Mouse (Mus musculus) kidney, embryonic 14.5 days (tissue): ENCODE results near the gene Nos1ap. TPM values are rescaled to one million over a fixed set of nuclear protein-coding genes. Genes with fewer than 3 reads are reported as not detected.
A peak's percentile ranks its signal among the peaks of the same experiment; 100 is the strongest.

ENCODE experiments used
- ATAC-seq: fragments of 200-750 bp; cut with Nextera tagmentation; 2 replicates; pipeline ENCODE4 v1.8.0; 2017; ENCODE audit warnings: moderate number of reproducible peaks, mild to moderate bottlenecking, moderate TSS enrichment, moderate library complexity; ENCODE audit not compliant: low FRiP score, low TSS enrichment
- H3K27ac ChIP-seq: fragments of 300-500 bp; sonication (generic); 2 replicates; pipeline ENCODE4 v1.5.1; 2014; ENCODE audit warnings: low read depth, mild to moderate bottlenecking, low read length, moderate library complexity, mixed read lengths
- H3K27me3 ChIP-seq: fragments of 300-500 bp; sonication (generic); 2 replicates; pipeline ENCODE4 v1.6.1; 2014; ENCODE audit warnings: mild to moderate bottlenecking, low read length; ENCODE audit not compliant: control insufficient read depth, insufficient read depth
- H3K36me3 ChIP-seq: fragments of 300-500 bp; sonication (generic); 2 replicates; pipeline ENCODE4 v1.6.1; 2014; ENCODE audit warnings: low read length, mixed read lengths; ENCODE audit not compliant: control insufficient read depth, insufficient read depth
- H3K4me1 ChIP-seq: fragments of 300-500 bp; sonication (generic); 2 replicates; pipeline ENCODE4 v1.6.1; 2014; ENCODE audit warnings: low read length, mixed read lengths; ENCODE audit not compliant: control insufficient read depth, insufficient read depth
- H3K4me2 ChIP-seq: fragments of 300-500 bp; sonication (generic); replicated peaks from 2 replicates; pipeline ENCODE4 v1.6.1; 2014; ENCODE audit warnings: low read depth, mild to moderate bottlenecking, low read length
- H3K4me3 ChIP-seq: fragments of 300-500 bp; sonication (generic); 2 replicates; pipeline ENCODE4 v1.5.1; 2014; ENCODE audit warnings: mild to moderate bottlenecking, low read length
- H3K9ac ChIP-seq: fragments of 300-500 bp; sonication (generic); 2 replicates; pipeline ENCODE4 v1.6.1; 2014; ENCODE audit warnings: low read depth, mild to moderate bottlenecking, low read length, moderate library complexity
- H3K9me3 ChIP-seq: fragments of 300-500 bp; sonication (generic); 2 replicates; pipeline ENCODE4 v1.6.1; 2016; ENCODE audit warnings: low read length; ENCODE audit not compliant: control insufficient read depth
- WGBS: fragments of 180-500 bp; shearing (Covaris S2); extraction: QIAGEN DNeasy Blood & Tissue Kit; methylation state at CpG from one replicate; pipeline ENCODE4 v1.1.7; 2014; 5-methylcytosine and 5-hydroxymethylcytosine counted together
- polyA plus RNA-seq: library from polyadenylated mRNA; unstranded; fragments of >200 nt; fragmentation: Nextera tagmentation; extraction: Ambion mirVana; gene quantifications from 2 replicates; pipeline ENCODE4 v1.2.1, GENCODE M21; 2014

Nos1ap gene
- polyA plus RNA-seq, 1 experiment from 2014 or later, result 16.6 TPM

DNA sequence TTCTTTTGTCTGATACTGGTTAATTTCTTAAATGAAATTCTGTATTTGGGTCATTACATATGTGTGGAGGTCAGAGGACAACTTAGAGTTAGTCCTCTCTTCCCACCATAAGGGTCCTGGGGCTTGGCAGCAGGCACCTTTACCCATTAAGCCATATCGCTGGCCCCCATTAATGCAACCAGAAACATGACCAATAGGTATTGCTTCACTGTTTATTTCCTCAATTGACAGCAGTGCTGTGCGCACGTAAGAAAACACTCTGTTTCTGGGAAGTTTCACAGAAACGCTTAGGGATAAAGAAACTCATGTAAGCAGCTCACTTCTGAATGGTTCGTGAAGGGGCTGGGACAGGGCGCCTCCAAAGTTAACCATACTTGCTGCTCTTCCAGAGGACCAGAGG lies 44.4 kb downstream of the Nos1ap start:
- Histone ChIP-seq H3K9me3 (0 out of 2 replicates have a peak, but pooled peaks cover 3% of the 10 kb centered on the region), H3K4me1 (no peaks in the 10 kb centered on the region), H3K27me3 (no peaks in the 10 kb centered on the region), H3K4me3 (no peak overlapping the region), H3K27ac (no peak overlapping the region), H3K36me3 (no peaks in the 10 kb centered on the region), H3K4me2 (no peak overlapping the region), H3K9ac (no peak overlapping the region)
- ATAC-seq, result no peak
- 94% methylated on average over 6 of the region's 6 CpGs for WGBS

- no peaks in the 10 kb centered on the region for H3K36me3 ChIP-seq
- ATAC-seq, result no peak
- WGBS, result 89% methylated on average over 3 of the region's 3 CpGs
These were observed 50.2 kb downstream of the Nos1ap start for GRCm38 (mm10) chr1:170539507-170539906.

GRCm38 (mm10) chr1:170538481-170539061 lies 51.1 kb downstream of the Nos1ap start:
- ATAC-seq, result no peak
- 87% methylated on average over 9 of the region's 9 CpGs for WGBS
- Histone ChIP-seq H3K9ac (no peak overlapping the region), H3K36me3 (no peaks in the 10 kb centered on the region), H3K27me3 (no peaks in the 10 kb centered on the region), H3K4me2 (no peak overlapping the region), H3K4me3 (no peak overlapping the region), H3K4me1 (no peaks in the 10 kb centered on the region), H3K27ac (no peak overlapping the region), H3K9me3 (0 out of 2 replicates have a peak, but pooled peaks cover 3% of the 10 kb centered on the region)

More at GRCm38 (mm10) chr1:170539507-170539906, 50.2 kb downstream of the Nos1ap start:
- H3K9ac ChIP-seq, result no peak overlapping the region
- no peak overlapping the region for H3K4me3 ChIP-seq
- no peak overlapping the region for H3K27ac ChIP-seq
- H3K4me1 ChIP-seq, result no peaks in the 10 kb centered on the region
- H3K27me3 ChIP-seq, result no peaks in the 10 kb centered on the region
- 0 out of 2 replicates have a peak, but pooled peaks cover 3% of the 10 kb centered on the region for H3K9me3 ChIP-seq
- no peak overlapping the region for H3K4me2 ChIP-seq

- 92% methylated on average over 3 of the region's 3 CpGs for WGBS
- ATAC-seq, result no peak
- H3K27me3 ChIP-seq, result no peaks in the 10 kb centered on the region
These were observed 53.3 kb downstream of the Nos1ap start for GRCm38 (mm10) chr1:170536344-170536743.

DNA sequence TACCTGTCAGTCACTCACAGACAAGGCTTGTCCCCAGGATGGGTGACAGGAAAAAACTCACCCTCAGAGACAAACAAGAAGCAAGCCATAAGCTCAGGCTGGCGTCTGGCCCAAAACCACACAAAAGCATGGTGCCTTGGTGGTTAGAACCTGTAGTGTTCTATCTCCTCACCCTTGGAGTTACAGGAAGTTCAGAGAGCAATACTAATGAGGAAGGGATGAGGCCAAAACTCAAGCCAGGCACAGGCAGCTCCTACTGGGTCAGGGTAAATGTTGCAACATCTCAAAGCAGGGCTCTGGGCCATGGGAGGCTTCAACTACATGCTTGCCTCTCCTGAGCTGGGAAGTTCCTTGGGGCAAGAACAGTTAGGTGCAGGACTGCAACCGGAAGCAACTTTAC lies 54.4 kb downstream of the Nos1ap start:
- Histone ChIP-seq H3K9me3 (no peaks in the 10 kb centered on the region), H3K4me1 (no peaks in the 10 kb centered on the region), H3K27ac (no peak overlapping the region), H3K27me3 (no peaks in the 10 kb centered on the region), H3K4me2 (no peak overlapping the region), H3K36me3 (no peaks in the 10 kb centered on the region), H3K9ac (no peak overlapping the region), H3K4me3 (no peak overlapping the region)
- WGBS, result 91% methylated on average over 2 of the region's 2 CpGs
- no peak for ATAC-seq

More at GRCm38 (mm10) chr1:170536344-170536743, 53.3 kb downstream of the Nos1ap start:
- Histone ChIP-seq H3K4me1 (no peaks in the 10 kb centered on the region), H3K4me2 (no peak overlapping the region), H3K27ac (no peak overlapping the region), H3K36me3 (no peaks in the 10 kb centered on the region), H3K9ac (no peak overlapping the region), H3K4me3 (no peak overlapping the region), H3K9me3 (0 out of 2 replicates have a peak, but pooled peaks cover under 1% of the 10 kb centered on the region)

DNA sequence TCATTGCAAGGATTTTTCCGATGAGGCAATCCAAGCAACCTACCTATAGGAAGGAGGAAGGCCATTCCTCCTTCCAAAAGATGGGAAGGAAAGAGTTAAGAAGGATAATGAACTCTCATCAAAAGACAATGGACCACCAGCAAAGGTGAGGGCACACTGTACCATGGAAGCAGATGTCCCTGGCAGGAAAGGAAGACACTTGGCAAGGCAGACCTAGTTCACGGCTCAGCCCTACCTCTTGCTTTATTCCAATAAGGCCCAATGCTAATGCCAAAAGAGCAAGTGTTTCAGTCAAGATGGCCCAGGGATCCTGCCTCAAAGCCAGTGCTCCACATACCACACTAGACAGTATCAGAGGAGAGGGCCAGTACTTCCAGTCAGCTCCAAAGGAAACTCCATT lies 58.4 kb downstream of the Nos1ap start:
- 81% methylated on average over 2 of the region's 2 CpGs for WGBS
- no peak for ATAC-seq
- H3K27ac ChIP-seq, result no peak overlapping the region

GRCm38 (mm10) chr1:170530456-170530855 lies 59.2 kb downstream of the Nos1ap start:
- 41% methylated on average over 4 of the region's 4 CpGs for WGBS
- Histone ChIP-seq H3K27ac (no peak overlapping the region), H3K4me3 (no peak overlapping the region), H3K4me2 (no peak overlapping the region), H3K9ac (no peak overlapping the region), H3K9me3 (no peaks in the 10 kb centered on the region), H3K36me3 (no peaks in the 10 kb centered on the region), H3K4me1 (no peaks in the 10 kb centered on the region), H3K27me3 (no peaks in the 10 kb centered on the region)
- no peak for ATAC-seq

More for the DNA sequence above, 58.4 kb downstream of the Nos1ap start:
- Histone ChIP-seq H3K27me3 (no peaks in the 10 kb centered on the region), H3K4me3 (no peak overlapping the region), H3K9me3 (no peaks in the 10 kb centered on the region), H3K36me3 (no peaks in the 10 kb centered on the region), H3K4me1 (no peaks in the 10 kb centered on the region), H3K9ac (no peak overlapping the region), H3K4me2 (no peak overlapping the region)

GRCm38 (mm10) chr1:170522891-170523290 lies 66.8 kb downstream of the Nos1ap start:
- Histone ChIP-seq H3K27me3 (no peaks in the 10 kb centered on the region), H3K4me3 (no peak overlapping the region), H3K27ac (no peak overlapping the region), H3K4me2 (no peak overlapping the region), H3K4me1 (peaks cover 16% of the 10 kb centered on the region; the same call in 1 of the 2 replicates), H3K36me3 (no peaks in the 10 kb centered on the region), H3K9me3 (peaks cover 3% of the 10 kb centered on the region; the same call in 1 of the 2 replicates), H3K9ac (no peak overlapping the region)
- no peak for ATAC-seq
- 78% methylated on average over 5 of the region's 5 CpGs for WGBS

DNA sequence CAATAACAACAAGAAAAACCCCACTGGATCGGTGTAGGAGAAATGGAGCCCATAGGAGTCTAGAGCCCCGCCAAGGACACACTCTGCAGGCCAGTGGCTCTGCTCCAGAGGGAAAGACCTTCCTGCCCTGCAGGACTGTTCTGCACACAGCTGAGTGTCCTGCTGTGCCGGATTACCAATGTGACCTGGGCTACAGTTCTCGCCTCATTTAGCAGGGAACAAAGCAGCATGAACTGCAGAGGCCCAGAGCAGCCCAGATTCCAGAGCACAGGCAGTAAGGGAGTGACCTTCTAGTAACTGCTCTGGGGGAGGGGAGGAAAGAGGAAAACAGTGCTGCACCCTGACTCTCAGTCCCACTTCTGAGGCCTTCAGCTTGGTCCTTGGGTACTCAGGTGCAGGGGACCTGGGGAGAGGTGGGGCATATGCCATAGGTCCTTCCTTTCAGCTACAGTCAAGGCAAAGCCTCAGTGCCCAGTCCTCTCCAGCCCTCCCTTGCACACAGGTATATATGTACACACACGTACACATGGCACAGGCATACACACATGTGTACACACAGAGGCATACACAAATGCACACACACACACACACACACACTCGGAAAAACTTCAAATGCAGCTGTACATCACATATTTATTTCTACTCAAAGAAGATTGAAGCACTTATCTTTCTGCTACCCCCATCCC lies 68.0 kb downstream of the Nos1ap start:
- Histone ChIP-seq H3K4me2 (no peak overlapping the region), H3K27me3 (no peaks in the 10 kb centered on the region), H3K9ac (no peak overlapping the region), H3K9me3 (peaks cover 3% of the 10 kb centered on the region; the same call in 1 of the 2 replicates), H3K36me3 (no peaks in the 10 kb centered on the region), H3K27ac (peak overlapping the region; percentile 79; the same call in 1 of the 2 replicates), H3K4me1 (peaks cover 16% of the 10 kb centered on the region; the same call in 1 of the 2 replicates), H3K4me3 (no peak overlapping the region)
- ATAC-seq, result peak; percentile 92
- WGBS, result 42% methylated on average over 6 of the region's 6 CpGs
